Mouse (Mus musculus): ENCODE results near the gene Cdk17.

DNA sequence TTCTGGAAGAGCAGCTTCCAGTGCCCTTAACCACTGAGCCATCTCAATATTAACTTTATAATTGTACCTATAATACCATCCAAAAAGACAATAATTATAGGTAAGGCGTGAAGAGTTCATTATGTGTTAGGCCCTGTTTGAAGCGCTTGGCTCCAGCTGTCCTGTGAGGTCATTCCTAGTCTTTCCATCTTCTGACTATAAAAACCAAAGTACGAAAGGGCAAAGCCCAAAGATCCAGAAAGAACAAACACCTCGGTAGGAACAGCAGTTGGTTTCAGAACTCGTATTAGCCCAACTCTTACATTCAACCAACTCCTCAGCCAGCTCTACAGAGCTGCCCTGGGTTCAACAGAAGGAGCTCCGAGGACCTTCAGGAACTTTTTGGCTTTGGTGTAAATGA is 48.7 kb upstream of the Cdk17 start:
- TF ChIP-seq GATA1 (IDR thresholded peaks at IDR 0.05; ENCODE audit: borderline replicate concordance, low read length) (no peak), FLI1 (IDR thresholded peaks at IDR 0.05; ENCODE audit: low read length) (no peak)
